Mouse (Mus musculus) adrenal gland, adult 18-20 months (tissue): Measurements from ENCODE around the gene Cisd1. TPM values are rescaled to one million over a fixed set of nuclear protein-coding genes. Genes with fewer than 3 reads are reported as not detected.
"Not testable (repeated sequence)": the region's sequence is repeated elsewhere in the genome, so short reads cannot be mapped to it uniquely, and the experiment has no call there.

Experiments used
- DNase-seq, 2 experiments: peaks; one replicate each; pipeline ENCODE4 v3.0.0; 2021 to 2022; ENCODE audit warnings: low spot score in 2 of 2
- long read RNA-seq, 2 experiments: library from polyadenylated mRNA; stranded (forward); transcript quantifications; one replicate each; pipeline ENCODE4 v2.0.0; 2021
- total RNA-seq, 2 experiments: library from RNA; stranded (reverse); gene quantifications; 1 replicate in 1 of 2; 2 replicates in 1 of 2; pipeline ENCODE4 v1.2.3; 2021

The Cisd1 gene
- 100 to 1,000 TPM; 112 to 135 TPM for total RNA-seq
- long read RNA-seq, experiment 1, transcript Cisd1-201 (3 exons, 1,084 nt), result major isoform, 56 of 57 reads
- long read RNA-seq, experiment 1, partial matches to known transcripts, result 1 of 57 reads
- long read RNA-seq, experiment 1, other reads (novel, unspliced or antisense), result 0 of 57 reads
- long read RNA-seq, experiment 2, transcript Cisd1-201 (3 exons, 1,084 nt), result major isoform, 188 of 193 reads
- long read RNA-seq, experiment 2, partial matches to known transcripts, result 2 of 193 reads
- long read RNA-seq, experiment 2, other reads (novel, unspliced or antisense), result 3 of 193 reads

DNA sequence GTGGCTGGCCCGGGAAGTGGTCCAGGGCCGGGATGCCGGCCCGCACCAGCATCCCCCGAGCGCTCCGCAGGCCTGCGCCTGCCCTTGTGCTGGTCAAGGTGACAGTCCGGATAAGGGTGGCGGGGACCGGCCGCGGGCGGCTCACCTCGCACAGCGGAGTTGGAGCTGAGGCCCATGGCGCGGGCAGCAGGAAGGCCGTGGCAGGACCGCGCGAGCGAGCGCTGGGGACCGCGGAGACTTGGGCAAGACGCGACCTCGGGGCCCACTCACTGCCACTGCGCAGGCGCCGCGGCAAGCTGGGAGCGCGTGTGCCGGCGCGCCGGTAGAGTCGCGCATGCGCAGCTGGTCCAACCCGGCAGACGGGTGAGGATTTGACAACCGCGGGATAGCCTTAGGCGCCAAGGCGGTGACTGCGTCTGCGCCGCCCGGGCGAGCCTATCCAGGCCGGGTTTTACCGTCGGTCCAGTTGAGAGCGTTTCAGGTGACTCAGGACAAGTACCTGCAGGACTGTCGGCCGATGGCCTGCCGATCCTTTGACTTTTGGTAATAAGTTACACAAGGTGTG, at the start of gene Cisd1:
TSS of gene Cisd1 (minus strand) at position 376 of the 565 bp plus-strand sequence.
- peak; percentile 90 for DNase-seq

DNA sequence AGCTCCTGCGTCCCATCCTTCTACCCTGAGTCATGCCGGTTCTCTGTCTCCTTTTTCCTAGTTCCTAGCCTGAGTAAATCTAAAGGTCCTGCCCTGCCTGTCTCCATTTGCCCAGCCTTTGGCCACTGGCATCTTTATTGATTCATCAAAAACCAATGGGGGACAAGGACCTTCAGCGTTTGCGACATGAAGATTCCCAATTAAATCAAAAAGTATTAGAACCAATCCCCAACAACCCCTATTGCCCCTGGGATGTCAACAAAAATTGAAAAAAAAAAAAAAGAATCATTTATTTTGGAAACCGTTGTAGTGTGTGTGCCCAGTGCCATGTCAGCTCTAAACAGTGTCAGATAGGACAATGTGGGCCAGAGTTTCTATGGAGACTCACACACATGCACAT, 44.6 kb upstream of the Cisd1 start:
- no peak for DNase-seq

DNA sequence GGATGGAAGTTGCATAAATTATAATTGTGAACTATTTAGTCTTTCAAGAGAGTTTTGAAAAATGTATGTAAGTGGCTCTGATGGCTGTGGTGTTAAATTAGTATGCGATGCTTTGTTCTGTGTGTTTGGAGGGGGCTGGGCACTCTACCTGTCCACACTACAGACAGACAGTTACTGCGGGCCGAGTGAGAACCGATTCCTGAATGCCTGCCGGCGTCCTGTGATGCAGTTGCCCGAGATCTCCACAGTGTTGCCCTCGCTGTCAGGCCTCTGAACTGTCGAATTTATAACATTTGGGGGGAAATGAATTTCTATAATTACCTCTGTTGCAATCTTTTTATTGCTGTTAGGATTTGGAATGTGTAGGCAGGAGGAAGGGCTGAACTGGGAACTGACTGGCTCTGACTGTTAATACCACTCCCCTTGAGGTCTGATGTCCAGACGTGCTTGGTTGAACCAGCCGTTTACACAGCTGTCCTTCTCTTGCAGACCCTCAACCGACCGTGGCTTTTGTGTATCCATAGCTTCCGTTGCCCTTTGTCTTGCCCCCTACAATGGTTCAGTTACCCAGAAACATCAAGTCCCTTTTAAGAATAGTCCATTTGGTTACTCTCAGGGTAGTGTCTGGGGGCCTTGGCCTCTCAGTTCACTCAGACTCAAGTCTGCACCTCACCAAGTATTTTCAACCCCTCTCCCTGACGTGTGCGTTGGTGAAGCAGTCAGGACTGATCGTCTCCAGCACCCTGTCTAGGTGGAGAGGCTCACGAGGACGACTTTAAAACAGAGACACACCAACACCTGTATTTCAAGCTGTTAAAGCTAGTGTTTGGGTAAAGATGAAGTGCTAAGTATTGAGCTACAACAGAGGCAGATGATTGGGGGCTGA, 39.6 kb upstream of the Cisd1 start:
- no peak for DNase-seq

DNA sequence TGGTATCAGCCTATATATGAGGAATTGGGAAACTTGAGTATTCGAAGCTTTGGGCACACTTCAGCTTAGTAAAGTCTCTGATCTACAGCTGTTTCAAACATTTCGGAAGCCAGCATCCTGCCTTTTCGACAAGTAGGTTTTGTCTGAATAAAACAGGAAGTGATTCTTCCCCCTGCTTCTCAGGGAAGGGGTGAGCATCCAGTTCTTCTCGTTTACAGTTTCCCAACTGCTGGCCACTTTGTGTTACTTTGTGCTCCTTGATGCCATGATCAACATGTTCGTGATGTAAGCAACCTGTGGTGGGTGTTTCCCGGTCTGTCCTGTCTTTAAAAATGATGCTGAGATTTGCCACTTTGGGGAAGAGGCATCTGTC, 38.8 kb upstream of the Cisd1 start:
- not testable (repeated sequence) for DNase-seq

DNA sequence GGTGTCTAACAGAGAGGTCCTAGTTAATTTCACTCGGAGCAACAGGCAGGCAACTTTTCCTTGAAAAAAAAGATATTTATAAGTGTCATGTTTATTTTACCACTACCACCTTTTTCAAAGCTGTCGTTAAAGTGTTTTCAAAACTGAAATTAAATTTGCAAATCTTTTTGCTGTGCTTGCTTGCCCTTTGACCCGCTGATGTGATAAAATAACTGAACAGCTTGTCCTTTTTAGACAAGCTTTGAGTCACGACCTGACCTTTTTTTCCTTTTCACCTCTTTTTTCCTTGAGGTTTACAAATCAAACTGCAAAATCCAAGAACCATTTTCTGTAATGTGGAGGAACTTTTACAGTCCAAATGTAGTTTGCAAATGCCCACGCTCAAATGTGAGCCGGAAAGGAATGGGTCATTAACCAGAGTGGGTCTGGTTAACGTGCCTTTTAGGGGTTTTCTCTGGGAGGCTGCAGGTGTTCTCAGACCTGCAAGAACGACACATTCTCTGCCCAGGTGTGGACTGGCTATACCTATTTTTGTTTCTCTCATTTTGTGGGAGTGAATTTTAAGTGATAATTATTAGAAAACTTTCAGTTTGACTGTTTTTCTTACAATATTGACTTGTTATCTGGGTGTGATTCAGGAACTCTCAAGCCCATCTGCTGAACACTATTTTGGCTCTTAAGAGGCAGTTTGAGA, 38.3 kb upstream of the Cisd1 start:
- DNase-seq, result no peak

DNA sequence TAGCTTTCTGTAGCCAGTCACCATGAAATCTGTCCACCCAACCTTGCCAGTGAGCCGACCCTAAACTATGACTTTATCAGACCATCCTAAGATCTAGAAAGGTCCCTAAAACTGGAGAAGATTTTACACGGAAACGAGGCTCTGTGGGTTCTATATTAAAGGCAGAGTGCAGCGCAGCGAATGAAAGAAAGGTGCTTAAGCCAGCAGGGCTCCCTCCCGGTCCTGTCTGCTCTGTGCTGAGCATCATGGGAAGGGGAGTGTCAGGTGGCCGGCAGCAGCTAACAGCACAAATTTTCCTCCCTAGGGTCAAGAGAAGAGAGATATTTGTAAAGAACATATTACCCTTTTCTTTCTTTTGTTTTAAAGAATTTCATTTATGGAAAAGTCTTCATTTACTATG, 37.4 kb upstream of the Cisd1 start:
- no peak for DNase-seq

DNA sequence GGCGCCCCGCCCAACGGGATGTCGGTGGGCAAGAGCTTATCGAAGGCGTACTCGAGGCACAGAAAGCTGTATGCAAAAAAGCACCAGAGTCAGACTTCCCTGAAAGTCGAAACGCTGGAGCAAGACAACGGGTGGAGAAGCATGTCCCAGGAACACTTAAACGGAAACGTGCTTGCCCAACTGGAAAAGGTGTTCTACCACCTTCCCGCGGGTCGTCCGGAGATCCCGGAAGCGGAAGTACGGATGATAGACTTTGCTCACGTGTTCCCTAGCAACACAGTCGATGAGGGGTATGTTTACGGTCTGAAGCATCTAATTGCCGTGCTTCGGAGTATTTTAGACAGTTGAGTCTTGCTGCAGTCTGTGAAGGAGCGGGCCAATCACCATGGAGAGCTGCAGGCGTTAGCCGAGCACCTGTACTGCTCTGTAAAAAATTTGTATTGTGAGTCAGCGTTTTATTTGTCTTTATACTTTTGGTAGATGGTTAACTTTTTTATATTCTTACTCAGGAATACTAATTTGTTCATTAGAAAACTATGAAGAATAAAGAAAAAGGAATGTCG, 36.8 kb upstream of the Cisd1 start:
- DNase-seq, result no peak

DNA sequence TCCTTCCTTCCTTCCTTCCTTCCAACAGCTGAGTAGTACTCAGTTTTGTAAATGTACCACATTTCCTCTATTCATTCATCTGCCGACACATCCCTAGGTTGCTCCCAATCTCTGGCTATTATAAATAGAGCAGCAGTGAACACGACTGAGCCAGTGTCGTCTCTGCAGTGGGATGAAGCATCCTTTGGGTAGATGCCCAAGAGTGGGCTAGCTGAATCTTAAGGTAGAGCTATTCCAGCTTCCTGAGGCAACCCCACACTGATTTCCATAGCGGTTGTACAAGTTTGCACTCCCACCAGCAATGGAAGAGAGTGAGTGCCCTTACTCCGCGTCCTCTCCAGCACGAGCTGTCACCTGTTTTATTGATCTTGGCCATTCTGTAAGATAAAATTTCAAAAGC, 35.7 kb upstream of the Cisd1 start:
- no peak for DNase-seq

DNA sequence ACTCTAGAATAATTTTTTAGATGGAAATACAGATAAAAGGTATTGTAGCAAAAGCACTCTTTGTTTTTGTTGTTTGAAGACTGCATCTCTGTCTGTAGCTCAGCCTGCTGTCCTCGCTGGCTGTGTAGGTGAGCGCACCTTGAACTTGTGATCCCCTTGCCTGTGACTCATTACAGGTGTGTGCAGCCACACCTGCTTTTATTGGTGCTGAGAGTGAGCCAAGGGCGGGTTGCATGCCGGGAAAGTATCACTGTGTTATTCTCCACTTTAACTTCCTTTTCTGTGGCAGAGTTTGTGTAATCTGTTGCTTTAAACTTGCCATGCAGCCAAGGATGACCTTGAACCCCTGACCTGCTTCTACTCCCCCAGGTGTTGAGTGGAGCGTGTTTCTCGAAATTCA, 31.3 kb upstream of the Cisd1 start:
- DNase-seq, result no peak

DNA sequence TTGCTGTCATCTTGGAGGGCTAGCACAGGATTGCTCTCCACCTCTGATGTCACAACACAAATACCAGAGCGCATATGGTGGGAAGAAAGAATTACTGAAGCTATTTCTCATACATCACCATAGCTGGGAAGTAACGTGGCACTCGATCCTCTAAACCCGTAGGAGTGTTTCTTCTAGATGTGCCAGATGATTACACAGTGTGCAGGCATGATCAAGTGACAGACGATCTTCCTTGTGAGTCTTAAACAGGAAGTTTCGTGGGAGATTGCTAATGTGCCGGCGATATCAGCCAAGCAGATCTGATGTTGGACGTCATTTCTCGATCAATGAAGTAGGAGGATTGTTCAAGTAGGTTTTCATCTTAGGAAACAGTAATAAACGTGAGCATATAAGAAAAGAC, 29.0 kb upstream of the Cisd1 start:
- no peak for DNase-seq

DNA sequence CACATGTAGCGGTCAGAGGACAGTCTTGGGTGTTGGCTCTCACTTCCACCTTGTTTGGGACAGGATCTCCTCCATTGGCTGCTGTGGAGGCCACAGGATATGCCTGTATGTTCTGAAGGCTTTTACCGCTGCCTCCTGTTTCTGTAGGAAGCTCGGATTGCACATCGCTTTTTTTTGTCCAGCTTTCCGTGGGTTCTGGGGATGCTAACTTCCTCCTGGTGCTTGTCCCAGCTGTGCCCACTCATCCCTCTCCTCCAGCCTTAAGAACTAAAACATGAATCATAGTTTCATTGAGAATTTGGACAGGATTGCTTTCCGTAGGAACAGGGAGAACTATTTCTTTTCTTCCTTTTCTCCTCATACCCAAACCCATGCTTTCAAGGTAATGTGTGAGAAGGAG, 27.1 kb upstream of the Cisd1 start:
- no peak for DNase-seq

DNA sequence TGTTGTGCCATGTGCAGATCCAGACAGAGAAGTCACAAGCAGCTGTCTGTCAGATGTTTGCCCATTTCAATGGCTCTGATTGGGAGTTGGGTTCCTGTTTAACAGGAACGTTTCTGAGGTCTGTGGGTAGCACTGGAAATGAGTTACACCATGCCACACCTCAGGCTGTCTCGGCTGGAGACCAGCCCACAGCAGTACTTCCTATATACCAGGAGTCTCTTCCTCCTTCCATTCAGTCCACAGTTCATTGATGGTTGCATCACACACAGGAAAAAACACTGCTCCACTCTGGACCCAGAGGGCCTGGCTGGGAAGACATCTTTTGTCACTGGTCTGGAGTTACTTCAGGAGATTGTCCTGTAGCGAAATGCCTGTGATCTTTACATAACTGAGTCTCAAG, 24.7 kb upstream of the Cisd1 start:
- DNase-seq, result no peak

DNA sequence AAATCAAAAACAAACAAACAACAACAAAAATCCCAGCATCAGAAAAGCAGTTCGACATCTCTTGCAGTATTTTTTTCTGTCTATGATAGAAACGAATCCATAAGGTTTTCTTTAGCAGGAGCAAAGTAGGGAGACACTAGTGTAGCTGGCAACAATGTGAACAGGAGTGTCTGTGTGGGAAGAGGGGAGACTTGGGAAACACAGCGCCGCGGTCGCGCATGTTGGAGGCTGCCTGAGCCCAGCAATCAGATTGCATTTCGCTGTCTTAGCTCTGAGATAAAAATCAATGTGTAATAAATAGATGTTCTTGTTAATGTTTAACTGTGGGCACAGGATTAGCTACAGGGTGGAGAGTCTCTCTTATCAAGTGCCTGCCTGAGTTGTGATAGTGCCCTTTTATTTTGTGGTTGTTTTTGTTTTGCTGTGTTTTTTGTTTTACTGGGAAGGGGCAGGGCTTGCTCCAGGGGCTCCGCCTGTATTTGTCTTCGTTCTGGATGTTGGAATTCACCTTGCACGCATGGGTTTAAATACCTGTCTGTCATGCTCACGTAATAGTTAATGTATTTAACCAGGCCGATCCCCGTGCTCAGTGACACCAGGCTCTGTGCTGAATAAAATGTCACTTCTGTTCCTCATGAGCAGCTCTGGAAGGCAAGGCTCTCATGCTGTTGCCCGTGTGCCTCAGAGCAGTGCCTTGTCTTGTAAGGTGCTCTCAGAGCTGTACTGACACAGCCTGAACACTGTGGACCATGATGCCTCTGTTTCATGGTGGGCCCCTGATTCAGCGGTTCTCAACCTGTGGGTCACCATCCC, 23.6 kb upstream of the Cisd1 start:
- no peak for DNase-seq

DNA sequence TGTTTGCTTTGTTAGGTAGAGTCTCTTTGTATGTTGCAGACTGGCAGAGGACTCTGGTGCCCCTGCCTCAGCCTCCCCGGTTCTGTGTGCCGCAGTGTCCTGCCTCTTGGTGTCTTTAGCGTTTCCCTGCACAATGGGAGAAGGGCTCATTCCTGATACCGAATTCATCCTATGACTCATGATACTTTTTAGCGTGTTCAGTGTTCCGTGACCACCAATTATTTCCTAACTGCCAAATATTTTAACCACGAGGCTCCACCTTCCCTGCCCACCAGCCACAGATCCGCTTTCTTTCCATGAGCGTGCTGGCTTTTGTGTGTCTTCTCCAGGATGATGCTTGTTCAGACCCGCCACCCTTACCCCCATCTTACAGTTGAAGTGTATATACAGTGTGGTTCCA, 19.1 kb upstream of the Cisd1 start:
- no peak for DNase-seq

DNA sequence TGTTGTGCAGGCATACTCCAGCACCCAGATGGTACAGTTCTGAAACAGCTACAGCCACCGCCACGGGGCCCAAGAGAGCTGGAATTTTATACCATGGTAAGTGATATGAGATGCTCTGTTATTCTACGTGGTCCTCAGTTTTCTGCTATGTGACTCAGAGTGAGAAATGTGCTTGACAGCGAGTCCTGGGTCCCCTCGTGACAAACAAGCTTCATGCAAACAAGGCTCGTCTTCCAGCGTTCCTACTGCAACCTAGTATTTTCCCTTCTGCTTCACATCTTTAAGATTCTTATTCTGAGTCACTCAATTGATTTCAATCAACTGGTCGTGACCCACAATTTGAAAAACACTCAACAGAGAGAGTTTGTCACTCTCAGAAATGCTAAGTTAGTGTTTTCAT, 18.7 kb upstream of the Cisd1 start:
- no peak for DNase-seq

DNA sequence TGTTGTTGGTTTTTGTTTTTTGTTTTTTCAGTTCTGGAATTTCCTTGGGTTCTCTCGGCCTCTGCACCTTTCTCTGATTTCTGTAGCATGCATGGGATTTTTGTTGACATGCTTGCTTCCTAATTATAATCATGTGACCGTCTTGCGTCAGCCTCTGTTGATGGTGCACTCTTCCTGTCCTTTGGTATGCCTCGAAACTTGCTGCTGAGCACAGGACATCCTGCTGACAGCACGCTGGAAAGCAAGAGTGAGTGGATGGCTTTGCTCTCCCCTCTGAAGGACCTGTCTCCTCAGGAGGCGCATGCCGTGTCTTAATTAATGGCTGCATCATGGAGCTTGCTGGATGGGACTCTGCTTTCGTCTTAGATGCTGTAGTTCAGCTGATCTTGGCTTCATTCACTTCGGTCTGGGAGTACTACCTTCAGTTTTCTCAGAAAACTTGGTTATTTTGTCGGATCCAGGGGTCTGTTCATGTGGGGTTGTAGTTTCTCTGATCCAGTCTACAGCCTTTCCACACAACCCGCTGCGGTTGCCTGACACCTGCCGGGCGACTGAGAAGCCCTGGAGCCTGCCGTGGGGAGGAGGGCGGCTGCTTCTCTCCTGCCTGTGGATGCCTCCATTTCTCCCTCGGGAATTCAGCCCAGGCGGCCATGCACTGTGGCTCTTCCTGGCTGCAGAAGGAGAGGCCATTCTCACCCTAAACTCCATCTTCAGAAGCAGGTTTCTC, 17.2 kb upstream of the Cisd1 start:
- no peak for DNase-seq

DNA sequence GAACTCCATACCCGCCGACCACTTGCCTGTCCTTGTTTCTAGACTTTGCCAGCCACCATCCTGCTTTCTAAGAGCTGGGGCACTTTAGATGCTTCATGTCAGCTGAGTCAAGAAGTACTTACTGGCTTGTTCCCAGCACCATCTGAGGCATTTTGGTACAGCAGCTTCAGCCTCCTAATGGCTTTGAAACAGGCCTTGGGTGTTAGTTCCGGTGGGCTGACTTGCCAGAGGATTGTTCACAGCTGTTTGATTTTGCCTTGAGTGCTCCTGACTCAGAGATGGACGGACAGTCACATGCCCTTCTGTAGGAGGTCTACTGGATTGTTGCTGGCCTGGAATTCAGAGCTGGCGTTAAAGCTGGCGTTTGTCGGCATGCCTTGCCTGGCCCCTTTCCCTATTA, 16.3 kb upstream of the Cisd1 start:
- no peak for DNase-seq

DNA sequence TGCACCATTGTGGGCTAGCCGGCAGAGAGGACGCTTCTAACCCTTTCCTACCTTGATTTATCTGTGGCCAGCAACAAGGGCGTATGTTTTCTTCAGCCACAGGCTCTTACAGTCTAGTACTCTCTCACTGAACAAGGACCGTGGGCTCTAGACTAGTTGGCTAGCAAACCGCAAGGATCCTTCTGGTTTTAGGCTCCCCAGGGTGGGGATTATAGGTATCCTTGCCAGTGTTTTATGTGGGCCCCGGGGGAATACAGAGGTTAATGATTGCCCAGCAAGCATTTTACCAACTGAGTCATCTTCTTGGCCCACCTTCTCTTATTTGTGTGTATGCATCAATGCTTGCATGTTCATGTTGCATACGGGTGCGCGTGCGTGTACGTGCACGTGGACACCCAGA, 10.2 kb upstream of the Cisd1 start:
- no peak for DNase-seq

DNA sequence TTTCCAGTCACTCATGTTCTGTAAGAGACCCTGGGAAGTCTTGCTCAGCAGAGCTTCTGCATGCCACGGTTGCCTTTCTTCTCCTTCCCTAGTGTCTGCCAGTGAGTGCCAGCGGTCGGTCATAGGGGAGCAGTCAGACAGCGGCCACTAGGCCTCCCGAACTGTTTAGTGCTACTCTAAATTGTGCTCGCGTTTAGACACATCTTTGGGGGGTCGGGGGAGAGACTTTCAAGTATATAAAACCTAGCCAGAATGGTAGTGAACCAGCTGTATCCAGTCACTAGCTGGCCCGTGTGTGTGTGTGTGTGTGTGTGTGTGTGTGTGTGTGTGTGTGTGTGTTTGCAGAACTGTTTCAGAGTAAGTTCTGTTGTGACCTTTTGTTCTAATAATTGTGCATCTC, 9.1 kb upstream of the Cisd1 start:
- DNase-seq, result no peak

DNA sequence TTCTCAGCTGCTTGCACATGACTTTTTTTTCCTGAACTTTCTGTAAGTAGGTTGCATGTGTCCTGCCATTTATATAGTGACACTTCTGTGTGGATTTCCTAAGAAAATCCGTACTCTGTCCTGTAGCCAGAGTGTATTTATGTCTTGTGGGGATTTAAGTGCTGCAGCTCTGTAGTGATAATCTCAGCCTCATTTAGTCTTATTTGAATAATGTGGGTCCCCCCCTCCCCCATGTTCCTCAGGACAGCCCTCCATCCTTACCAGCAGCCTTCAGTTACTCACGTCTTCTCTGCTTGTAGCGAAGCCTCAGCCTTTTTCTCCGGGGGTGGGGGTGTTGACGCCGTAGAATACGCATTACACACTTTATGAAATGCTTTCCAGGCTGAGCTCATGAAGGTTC, 6.5 kb upstream of the Cisd1 start:
- no peak for DNase-seq
